Mouse (Mus musculus): ENCODE results near the gene Proz. TPM values are rescaled to one million over a fixed set of nuclear protein-coding genes. Genes with fewer than 3 reads are reported as not detected.
A peak's percentile ranks its signal among the peaks of the same experiment; 100 is the strongest.

Gene Proz
- polyA plus RNA-seq, 1 experiment from 2014 or later, result 6.7 TPM

DNA sequence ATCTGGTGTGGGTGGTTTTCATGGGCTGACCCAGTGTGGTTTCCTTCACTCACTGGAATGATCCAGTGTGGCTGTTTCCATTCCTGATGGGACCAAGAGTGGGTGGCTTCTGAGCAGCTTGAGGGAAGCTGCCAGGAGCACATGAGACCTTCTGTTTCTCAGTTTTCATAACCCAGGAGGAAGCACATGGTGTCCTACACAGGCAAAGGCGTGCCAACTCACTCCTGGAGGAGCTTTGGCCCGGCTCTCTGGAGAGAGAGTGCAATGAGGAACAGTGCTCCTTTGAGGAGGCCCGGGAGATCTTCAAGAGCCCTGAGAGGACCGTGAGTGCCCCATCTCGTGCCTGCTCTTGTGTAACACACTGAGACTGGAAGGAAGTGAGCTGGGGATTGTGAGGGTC lies 32.2 kb upstream of the Proz start:
- Histone ChIP-seq H3K4me1 (replicated peaks; ENCODE audit: control insufficient read depth, insufficient read depth) (no peaks in the 10 kb centered on the region), H3K4me2 (replicated peaks; ENCODE audit: low read depth) (no peak overlapping the region), H3K27me3 (ENCODE audit: control insufficient read depth, insufficient read depth, low read length) (no peaks in the 10 kb centered on the region), H3K9ac (ENCODE audit: low read length) (no peak overlapping the region), H3K4me3 (ENCODE audit: low read depth, low read length) (no peak overlapping the region), H3K36me3 (ENCODE audit: control insufficient read depth, insufficient read depth, low read length) (no peaks in the 10 kb centered on the region), H3K9me3 (ENCODE audit: control insufficient read depth, low read length) (no peaks in the 10 kb centered on the region), H3K27ac (replicated peaks) (no peak overlapping the region)
- no peak for TF ChIP-seq CTCF (IDR thresholded peaks at IDR 0.05; ENCODE audit: low read depth)
- no peak for TF ChIP-seq EP300 (optimal IDR thresholded peaks at IDR 0.05)
- ATAC-seq (ENCODE audit: low FRiP score, low TSS enrichment) (no peak), DNase-seq (ENCODE audit: low spot score) (no peak)
- WGBS, result 67% methylated on average over 5 of the region's 5 CpGs

DNA sequence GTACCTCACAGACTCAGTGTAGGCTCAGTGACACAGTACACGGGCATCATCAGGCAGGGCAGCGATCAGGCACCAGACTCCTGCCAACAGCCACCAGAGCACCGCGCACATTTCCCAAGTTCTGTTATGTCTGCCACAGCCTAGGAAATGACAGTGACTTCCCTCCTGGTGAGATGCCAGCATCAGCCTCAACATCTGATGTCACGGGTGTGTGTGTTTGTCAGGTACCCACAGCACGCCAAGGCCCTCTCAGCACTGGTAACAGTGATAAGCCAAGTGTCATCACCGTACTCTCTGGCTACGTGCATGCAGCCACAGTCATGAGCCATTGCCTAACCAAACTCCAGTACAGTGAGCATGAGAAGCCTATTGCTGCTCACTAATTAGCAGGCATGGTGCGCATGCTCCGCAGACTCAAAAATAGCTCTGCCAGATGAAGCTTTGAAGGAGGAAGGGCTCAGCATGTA lies 24.3 kb upstream of the Proz start:
- Histone ChIP-seq H3K4me1 (replicated peaks; ENCODE audit: control insufficient read depth, insufficient read depth) (no peaks in the 10 kb centered on the region), H3K9ac (ENCODE audit: low read length) (no peak overlapping the region), H3K36me3 (ENCODE audit: control insufficient read depth, insufficient read depth, low read length) (no peaks in the 10 kb centered on the region), H3K9me3 (ENCODE audit: control insufficient read depth, low read length) (no peaks in the 10 kb centered on the region), H3K27ac (replicated peaks) (no peak overlapping the region), H3K27me3 (ENCODE audit: control insufficient read depth, insufficient read depth, low read length) (no peaks in the 10 kb centered on the region; the same call in 1 of the 2 replicates), H3K4me2 (replicated peaks; ENCODE audit: low read depth) (no peak overlapping the region), H3K4me3 (ENCODE audit: low read depth, low read length) (no peak overlapping the region)
- ATAC-seq (ENCODE audit: low FRiP score, low TSS enrichment) (no peak), DNase-seq (ENCODE audit: low spot score) (no peak)
- 88% methylated on average over 10 of the region's 10 CpGs for WGBS
- TF ChIP-seq CTCF (IDR thresholded peaks at IDR 0.05; ENCODE audit: low read depth) (no peak), EP300 (optimal IDR thresholded peaks at IDR 0.05) (no peak)

DNA sequence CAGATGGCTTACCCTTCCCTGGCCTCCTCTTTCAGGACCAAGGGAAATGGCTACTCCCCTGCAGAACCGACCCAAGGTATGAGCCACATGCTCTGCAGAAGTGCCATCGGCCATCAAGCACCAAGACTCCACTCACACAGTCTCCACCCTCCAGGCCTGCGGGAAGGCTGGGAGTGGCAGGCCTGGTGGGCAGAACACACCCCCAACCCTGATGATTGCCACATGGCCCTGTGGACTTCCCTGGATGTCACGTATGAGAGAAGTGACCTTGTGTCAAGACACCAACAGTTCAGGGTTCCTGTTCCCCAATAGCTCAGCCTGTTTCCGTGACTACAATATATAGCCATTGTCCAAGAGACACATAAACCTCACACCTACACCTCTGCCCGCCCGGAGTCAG lies 23.7 kb upstream of the Proz start, which contains the start of gene F10:
Gene F10, plus strand, starts transcription at position 294 of the 400 bp plus-strand sequence.
- 67% methylated on average over 7 of the region's 7 CpGs for WGBS
- Histone ChIP-seq H3K27me3 (ENCODE audit: control insufficient read depth, insufficient read depth, low read length) (no peaks in the 10 kb centered on the region; the same call in 1 of the 2 replicates), H3K36me3 (ENCODE audit: control insufficient read depth, insufficient read depth, low read length) (no peaks in the 10 kb centered on the region), H3K9ac (ENCODE audit: low read length) (no peak within 1 kb of the TSS), H3K4me2 (replicated peaks; ENCODE audit: low read depth) (no peak within 1 kb of the TSS), H3K4me1 (replicated peaks; ENCODE audit: control insufficient read depth, insufficient read depth) (no peaks in the 10 kb centered on the region), H3K4me3 (ENCODE audit: low read depth, low read length) (no peak within 1 kb of the TSS), H3K27ac (replicated peaks) (no peak within 1 kb of the TSS), H3K9me3 (ENCODE audit: control insufficient read depth, low read length) (no peaks in the 10 kb centered on the region)
- DNase-seq (ENCODE audit: low spot score) (no peak), ATAC-seq (ENCODE audit: low FRiP score, low TSS enrichment) (no peak)
- TF ChIP-seq CTCF (IDR thresholded peaks at IDR 0.05; ENCODE audit: low read depth) (no peak), EP300 (optimal IDR thresholded peaks at IDR 0.05) (no peak)

DNA sequence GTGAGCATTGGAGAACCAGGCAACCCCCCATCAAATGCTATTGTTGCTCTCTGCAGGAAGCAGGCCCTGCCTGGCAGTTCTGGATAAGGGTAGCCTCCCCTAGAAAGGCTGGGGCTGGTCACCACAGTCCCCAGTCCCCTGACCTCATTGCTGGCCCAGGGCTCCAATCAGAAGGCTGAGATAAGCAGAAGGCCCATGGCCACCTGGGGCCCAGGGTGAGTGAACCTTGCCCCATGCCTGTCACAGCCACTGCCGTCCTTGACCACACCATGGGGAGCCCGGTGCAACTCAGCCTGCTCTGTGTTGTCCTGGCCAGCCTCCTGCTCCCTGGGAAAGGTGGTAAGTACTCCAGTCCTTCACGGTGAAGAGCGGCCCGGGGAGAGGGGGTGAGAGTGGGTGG lies 23.1 kb upstream of the Proz start:
- Histone ChIP-seq H3K27me3 (ENCODE audit: control insufficient read depth, insufficient read depth, low read length) (no peaks in the 10 kb centered on the region; the same call in 1 of the 2 replicates), H3K4me1 (replicated peaks; ENCODE audit: control insufficient read depth, insufficient read depth) (no peaks in the 10 kb centered on the region), H3K27ac (replicated peaks) (no peak overlapping the region), H3K9me3 (ENCODE audit: control insufficient read depth, low read length) (no peaks in the 10 kb centered on the region), H3K36me3 (ENCODE audit: control insufficient read depth, insufficient read depth, low read length) (no peaks in the 10 kb centered on the region), H3K9ac (ENCODE audit: low read length) (no peak overlapping the region), H3K4me2 (replicated peaks; ENCODE audit: low read depth) (no peak overlapping the region), H3K4me3 (ENCODE audit: low read depth, low read length) (no peak overlapping the region)
- TF ChIP-seq CTCF (IDR thresholded peaks at IDR 0.05; ENCODE audit: low read depth) (no peak), EP300 (optimal IDR thresholded peaks at IDR 0.05) (no peak)
- WGBS, result 48% methylated on average over 5 of the region's 5 CpGs
- no peak for DNase-seq (ENCODE audit: low spot score)
- ATAC-seq (ENCODE audit: low FRiP score, low TSS enrichment), result peak; percentile 29; the same call in 1 of the 2 replicates

DNA sequence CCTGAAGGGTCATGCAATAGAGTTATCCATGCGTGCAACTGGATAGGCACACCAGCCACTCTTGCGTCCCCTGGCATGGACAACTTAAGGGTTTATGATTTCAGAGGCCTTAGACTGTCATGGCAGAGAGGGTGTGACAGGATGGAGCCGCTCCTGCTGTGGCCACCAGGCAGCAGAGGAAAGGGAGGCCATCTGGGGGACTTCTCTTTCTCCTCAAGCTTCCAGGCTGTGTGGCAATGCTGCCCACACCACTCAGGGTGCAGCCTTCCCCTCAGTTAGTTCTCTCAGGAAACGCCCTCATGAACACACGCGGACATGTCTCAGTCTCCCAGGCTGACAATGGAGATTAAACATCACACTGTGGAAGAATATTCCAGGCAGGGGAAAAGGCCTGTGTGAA lies 21.7 kb upstream of the Proz start:
- H3K27me3 ChIP-seq (ENCODE audit: control insufficient read depth, insufficient read depth, low read length), result no peaks in the 10 kb centered on the region; the same call in 1 of the 2 replicates
- 78% methylated on average over 6 of the region's 6 CpGs for WGBS
- H3K9ac ChIP-seq (ENCODE audit: low read length), result no peak overlapping the region
- H3K36me3 ChIP-seq (ENCODE audit: control insufficient read depth, insufficient read depth, low read length), result no peaks in the 10 kb centered on the region
- ATAC-seq (ENCODE audit: low FRiP score, low TSS enrichment) (no peak), DNase-seq (ENCODE audit: low spot score) (no peak)
- no peak overlapping the region for H3K4me2 ChIP-seq (replicated peaks; ENCODE audit: low read depth)
- no peak for TF ChIP-seq CTCF (IDR thresholded peaks at IDR 0.05; ENCODE audit: low read depth)
- no peak for TF ChIP-seq EP300 (optimal IDR thresholded peaks at IDR 0.05)
- no peak overlapping the region for H3K27ac ChIP-seq (replicated peaks)
- no peak overlapping the region for H3K4me3 ChIP-seq (ENCODE audit: low read depth, low read length)
- H3K4me1 ChIP-seq (replicated peaks; ENCODE audit: control insufficient read depth, insufficient read depth), result no peaks in the 10 kb centered on the region
- H3K9me3 ChIP-seq (ENCODE audit: control insufficient read depth, low read length), result no peaks in the 10 kb centered on the region

DNA sequence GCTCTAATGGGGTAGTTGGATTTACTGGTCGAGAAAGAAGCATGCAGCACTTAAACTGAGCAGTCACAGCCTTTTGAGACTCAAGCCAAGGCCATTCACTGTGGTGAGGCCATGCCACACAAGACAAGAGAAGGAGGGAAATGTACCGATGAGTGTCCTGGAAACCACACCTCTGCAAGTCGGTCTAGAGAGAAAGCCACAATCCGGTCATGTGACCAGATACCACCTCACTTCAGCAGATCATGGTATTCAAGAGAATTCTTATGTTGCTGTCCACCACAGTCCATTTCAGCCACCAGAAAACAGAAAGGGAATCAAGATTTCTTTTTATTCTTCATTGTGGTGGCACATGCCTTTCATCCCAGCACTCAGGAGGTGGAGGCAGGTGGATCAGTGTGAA lies 19.3 kb upstream of the Proz start:
- TF ChIP-seq CTCF (IDR thresholded peaks at IDR 0.05; ENCODE audit: low read depth) (no peak), EP300 (optimal IDR thresholded peaks at IDR 0.05) (no peak)
- Histone ChIP-seq H3K27ac (replicated peaks) (no peak overlapping the region), H3K4me1 (replicated peaks; ENCODE audit: control insufficient read depth, insufficient read depth) (no peaks in the 10 kb centered on the region), H3K9me3 (ENCODE audit: control insufficient read depth, low read length) (no peaks in the 10 kb centered on the region), H3K4me2 (replicated peaks; ENCODE audit: low read depth) (no peak overlapping the region), H3K27me3 (ENCODE audit: control insufficient read depth, insufficient read depth, low read length) (no peaks in the 10 kb centered on the region), H3K9ac (ENCODE audit: low read length) (no peak overlapping the region), H3K36me3 (ENCODE audit: control insufficient read depth, insufficient read depth, low read length) (no peaks in the 10 kb centered on the region), H3K4me3 (ENCODE audit: low read depth, low read length) (no peak overlapping the region)
- DNase-seq (ENCODE audit: low spot score) (no peak), ATAC-seq (ENCODE audit: low FRiP score, low TSS enrichment) (no peak)
- WGBS, result 74% methylated on average over 4 of the region's 4 CpGs
